Mouse (Mus musculus): ENCODE measurements around the gene Otor. TPM values are rescaled to one million over a fixed set of nuclear protein-coding genes. Genes with fewer than 3 reads are reported as not detected.

Otor gene
- polyA plus RNA-seq, 1 experiment from 2014 or later = 0.55 TPM

Other genes starting within 250 kb of the Otor start
- gene Kif16b, start 176.9 kb upstream of the Otor start, polyA plus RNA-seq (2016; fragmentation: Nextera tagmentation; extraction: Ambion mirVana) = 13.9 and 15.7 TPM in 2 replicates
- 49.9 and 53.3 TPM in 2 replicates for gene Snrpb2, start 15.4 kb upstream of the Otor start, polyA plus RNA-seq (2016; fragmentation: Nextera tagmentation; extraction: Ambion mirVana)